Comparison of ENCODE assay signal across 23 mouse cellular contexts in the genomic region with DNA sequence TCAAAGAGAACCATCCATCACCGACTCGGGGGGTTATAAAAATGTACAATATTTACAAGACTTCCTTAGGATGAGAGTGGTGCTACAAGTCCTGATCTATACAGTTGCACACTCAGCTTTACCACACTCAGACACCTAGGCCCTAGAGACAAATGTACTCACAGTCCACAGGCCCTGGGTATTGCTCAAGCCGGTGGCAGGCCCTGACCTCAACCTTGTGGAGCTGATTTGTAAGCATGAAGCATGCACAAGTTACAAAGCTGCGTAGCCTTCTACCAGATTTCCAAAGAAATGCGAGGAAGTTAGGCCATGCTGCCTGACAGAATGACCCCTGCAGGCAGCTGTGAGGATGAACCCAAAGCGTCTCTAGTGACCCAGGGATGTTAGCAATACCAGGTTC.
A peak's percentile ranks its signal among the peaks of the same experiment; 100 is the strongest.
DNase-seq lines count a peak whose midpoint lies in the region; ATAC-seq and TF ChIP-seq lines count a peak whose summit lies in the region.
"Had no signal": no experiment of that assay in that cellular context is flagged by ENCODE, and none has a peak within 500 bp of the region (broad histone marks: within the 10 kb centered on the region; RNA-seq: fewer than 3 reads in every experiment).

No protein-coding gene starts in this region.

- H3K27me3 ChIP-seq in intestine, embryonic 16.5 days (replicated peaks; ENCODE audit: control insufficient read depth, insufficient read depth, low read length), result no peaks in the 10 kb centered on the region
- no peaks in the 10 kb centered on the region for H3K27me3 ChIP-seq in intestine, postnatal 0 days (replicated peaks; ENCODE audit: control insufficient read depth, insufficient read depth, low read length)
- H3K27me3 ChIP-seq: embryonic facial prominence, embryonic 12.5 days; forebrain, embryonic 15.5 days; heart, embryonic 15.5 days; hindbrain, embryonic 15.5 days had no signal

- no peak overlapping the region for H3K4me2 ChIP-seq in intestine, embryonic 16.5 days (ENCODE audit: low read depth, low read length)
- no peak overlapping the region for H3K4me2 ChIP-seq in intestine, postnatal 0 days (replicated peaks; ENCODE audit: low read depth)
- H3K4me2 ChIP-seq: embryonic facial prominence, embryonic 12.5 days; forebrain, embryonic 15.5 days; heart, embryonic 11.5 days; heart, embryonic 15.5 days; hindbrain, embryonic 15.5 days had no signal

- no peaks in the 10 kb centered on the region for H3K36me3 ChIP-seq in intestine, embryonic 16.5 days (ENCODE audit: control insufficient read depth, insufficient read depth, low read length)
- peaks cover 10% of the 10 kb centered on the region; the same call in 1 of the 2 replicates for H3K36me3 ChIP-seq in intestine, postnatal 0 days (ENCODE audit: control insufficient read depth, insufficient read depth)
- H3K36me3 ChIP-seq: embryonic facial prominence, embryonic 12.5 days; forebrain, embryonic 15.5 days; hindbrain, embryonic 10.5 days; hindbrain, embryonic 15.5 days had no signal

- H3K9ac ChIP-seq in intestine, embryonic 16.5 days (ENCODE audit: low read depth, low read length), result no peak overlapping the region
- no peak overlapping the region for H3K9ac ChIP-seq in intestine, postnatal 0 days (ENCODE audit: low read depth, low read length)
- H3K9ac ChIP-seq: embryonic facial prominence, embryonic 12.5 days; forebrain, embryonic 15.5 days; heart, embryonic 15.5 days; hindbrain, embryonic 15.5 days had no signal

- DNase-seq in 416B (ENCODE audit: low read depth) (peak; percentile 47), adipocyte (ENCODE audit: low spot score) (peak; percentile 16)
- DNase-seq in adrenal gland, postnatal 10 days, result peak; percentile 59
- DNase-seq in thymus, postnatal 4 days, result no peak
- DNase-seq: B cell, adult 2 months; cerebellum, adult 11 months; cerebellum, adult 9-10 months; cerebellum, postnatal 25 days; gastrocnemius, postnatal 10 days; heart, adult 2 months; heart, postnatal 14 days; kidney, adult 11 months had no signal

- no peak for TF ChIP-seq CTCF in intestine, postnatal 0 days (IDR thresholded peaks at IDR 0.05; ENCODE audit: low read depth)

- no peaks in the 10 kb centered on the region for H3K9me3 ChIP-seq in intestine, embryonic 16.5 days (ENCODE audit: control insufficient read depth, low read length)
- no peaks in the 10 kb centered on the region for H3K9me3 ChIP-seq in intestine, postnatal 0 days (ENCODE audit: control insufficient read depth)
- H3K9me3 ChIP-seq: embryonic facial prominence, embryonic 12.5 days; forebrain, embryonic 15.5 days; G1E; heart, embryonic 15.5 days; hindbrain, embryonic 10.5 days; hindbrain, embryonic 15.5 days had no signal

- H3K4me3 ChIP-seq in intestine, embryonic 16.5 days (ENCODE audit: low read length), result no peak overlapping the region
- H3K4me3 ChIP-seq in intestine, postnatal 0 days (ENCODE audit: low read depth, low read length), result no peak overlapping the region
- H3K4me3 ChIP-seq: embryonic facial prominence, embryonic 12.5 days; forebrain, embryonic 15.5 days; heart, adult 2 months; heart, embryonic 15.5 days; hindbrain, embryonic 10.5 days; hindbrain, embryonic 15.5 days had no signal

- H3K4me1 ChIP-seq in intestine, embryonic 16.5 days (ENCODE audit: control insufficient read depth, insufficient read depth, low read length), result 0 out of 2 replicates have a peak, but pooled peaks cover under 1% of the 10 kb centered on the region
- H3K4me1 ChIP-seq in intestine, postnatal 0 days (replicated peaks; ENCODE audit: control insufficient read depth, insufficient read depth, low read length), result no peaks in the 10 kb centered on the region
- H3K4me1 ChIP-seq: forebrain, embryonic 15.5 days; heart, embryonic 15.5 days; hindbrain, embryonic 15.5 days had no signal

- peak; percentile 26; the same call in 1 of the 2 replicates for ATAC-seq in granulocyte monocyte progenitor cell, adult 5-6 weeks (replicated peaks; ENCODE audit: poor library complexity, severe bottlenecking)
- no peak for ATAC-seq in intestine, embryonic 16.5 days
- no peak for ATAC-seq in intestine, postnatal 0 days
- ATAC-seq: CD4-positive, CD25-positive, alpha-beta regulatory T cell, adult 4 months; forebrain, embryonic 15.5 days had no signal

- 85% methylated on average over 6 of the region's 6 CpGs for WGBS in intestine, embryonic 16.5 days
- 77% methylated on average over 6 of the region's 6 CpGs for WGBS in intestine, postnatal 0 days

- H3K27ac ChIP-seq in intestine, embryonic 16.5 days (ENCODE audit: low read length), result no peak overlapping the region
- H3K27ac ChIP-seq in intestine, postnatal 0 days (ENCODE audit: low read depth, low read length), result no peak overlapping the region
- H3K27ac ChIP-seq: embryonic facial prominence, embryonic 12.5 days; forebrain, embryonic 15.5 days; heart, adult 2 months; heart, embryonic 15.5 days; hindbrain, embryonic 10.5 days; hindbrain, embryonic 15.5 days had no signal
